Mouse (Mus musculus): ENCODE measurements around the gene Aldh9a1.

- TF ChIP-seq CTCF (IDR thresholded peaks at IDR 0.05; ENCODE audit: low read depth) (no peak), EP300 (IDR thresholded peaks at IDR 0.05; ENCODE audit: low read depth) (no peak)
Observed at GRCm38 (mm10) chr1:167381050-167382015, 31.5 kb downstream of the Aldh9a1 start.

Data from liver, postnatal 0 days (tissue).